Mouse (Mus musculus) heart, embryonic 13.5 days (tissue): ENCODE data around the gene Lyrm7. TPM values are rescaled to one million over a fixed set of nuclear protein-coding genes. Genes with fewer than 3 reads are reported as not detected.

ENCODE experiments used
- ATAC-seq: fragments of 200-750 bp; cut with Nextera tagmentation; 2 replicates; pipeline ENCODE4 v1.8.0; 2017; ENCODE audit warnings: moderate TSS enrichment; ENCODE audit not compliant: insufficient number of reproducible peaks, low FRiP score, low TSS enrichment; ENCODE audit errors: extremely low read depth
- H3K27ac ChIP-seq: fragments of 300-500 bp; sonication (generic); replicated peaks from 2 replicates; pipeline ENCODE4 v1.5.1; 2015; ENCODE audit warnings: moderate library complexity, mild to moderate bottlenecking, inconsistent platforms
- H3K27me3 ChIP-seq: fragments of 300-500 bp; sonication (generic); replicated peaks from 2 replicates; pipeline ENCODE4 v1.6.1; 2015; ENCODE audit warnings: mild to moderate bottlenecking, inconsistent platforms
- H3K36me3 ChIP-seq: fragments of 300-500 bp; sonication (generic); 2 replicates; pipeline ENCODE4 v1.6.1; 2015; ENCODE audit warnings: mild to moderate bottlenecking, inconsistent platforms
- H3K4me1 ChIP-seq: fragments of 300-500 bp; sonication (generic); 2 replicates; pipeline ENCODE4 v1.6.1; 2015; ENCODE audit warnings: inconsistent platforms
- H3K4me2 ChIP-seq: fragments of 300-500 bp; sonication (generic); 2 replicates; pipeline ENCODE4 v1.6.1; 2015; ENCODE audit warnings: inconsistent platforms, mild to moderate bottlenecking, moderate library complexity
- H3K4me3 ChIP-seq: fragments of 300-500 bp; sonication (generic); 2 replicates; pipeline ENCODE4 v1.5.1; 2015; ENCODE audit warnings: moderate library complexity, mild to moderate bottlenecking, inconsistent platforms
- H3K9ac ChIP-seq: fragments of 300-500 bp; sonication (generic); 2 replicates; pipeline ENCODE4 v1.6.1; 2015; ENCODE audit warnings: inconsistent platforms, mild to moderate bottlenecking, moderate library complexity
- H3K9me3 ChIP-seq: fragments of 300-500 bp; sonication (generic); 2 replicates; pipeline ENCODE4 v1.6.1; 2016; ENCODE audit warnings: inconsistent platforms
- WGBS: fragments of 180-500 bp; shearing (Covaris S2); methylation state at CpG from one replicate; pipeline ENCODE4 v1.1.7; 2015; ENCODE audit warnings: mixed read lengths; 5-methylcytosine and 5-hydroxymethylcytosine counted together
- polyA plus RNA-seq: library from polyadenylated mRNA; unstranded; fragments of >200 nt; fragmentation: Nextera tagmentation; extraction: Ambion mirVana; gene quantifications from 2 replicates; pipeline ENCODE4 v1.2.1, GENCODE M21; 2015

Gene Lyrm7
- polyA plus RNA-seq, 1 experiment from 2014 or later, result 12.2 TPM

DNA sequence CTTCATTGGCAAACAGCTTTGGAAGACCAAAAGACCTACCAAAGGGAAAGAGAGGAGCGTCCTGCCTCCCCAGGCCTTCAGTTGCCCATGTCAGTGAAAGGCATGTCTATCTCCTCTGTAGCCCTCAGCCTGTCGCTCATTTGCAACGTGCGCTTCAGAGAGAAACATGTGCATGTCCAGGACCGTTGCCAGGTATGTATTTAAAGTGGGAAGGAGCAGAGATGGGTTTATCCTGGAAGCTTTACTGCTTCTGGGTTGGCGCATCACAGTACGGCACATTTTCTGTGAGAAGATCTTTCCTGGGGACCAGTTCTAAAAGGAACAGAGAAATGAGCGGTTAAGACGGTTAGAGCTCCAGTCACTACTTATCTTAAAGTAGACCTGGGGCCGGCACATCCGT is 19.8 kb downstream of the Lyrm7 start:
- no peak for ATAC-seq
- H3K36me3 ChIP-seq, result peaks cover 8% of the 10 kb centered on the region
- H3K4me3 ChIP-seq, result no peak overlapping the region
- peaks cover 14% of the 10 kb centered on the region for H3K4me1 ChIP-seq
- H3K27me3 ChIP-seq, result no peaks in the 10 kb centered on the region
- H3K9me3 ChIP-seq, result no peaks in the 10 kb centered on the region
- no peak overlapping the region for H3K4me2 ChIP-seq
- no peak overlapping the region for H3K27ac ChIP-seq
- WGBS, result 86% methylated on average over 11 of the region's 11 CpGs
- H3K9ac ChIP-seq, result no peak overlapping the region

DNA sequence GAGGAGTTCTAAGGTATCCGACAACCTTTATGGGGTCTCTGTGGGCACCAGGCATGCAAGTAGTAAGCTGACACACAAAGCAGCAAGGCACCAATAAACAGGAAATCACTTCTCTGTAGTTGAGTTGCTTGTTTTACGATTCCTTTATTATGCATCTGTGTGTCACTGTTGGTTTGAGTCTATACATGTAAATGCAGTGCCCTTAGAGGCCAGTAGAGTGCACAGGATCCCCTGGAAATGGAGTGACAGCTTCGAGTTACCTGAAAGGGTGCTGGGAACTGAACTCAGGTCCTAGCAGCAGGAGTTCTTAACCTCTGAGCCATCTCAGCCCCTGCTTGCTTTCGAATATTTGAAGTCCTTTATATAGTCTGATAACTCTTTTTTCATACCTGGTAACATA is 21.0 kb downstream of the Lyrm7 start:
- no peak overlapping the region for H3K4me3 ChIP-seq
- no peak overlapping the region for H3K9ac ChIP-seq
- 84% methylated on average over 4 of the region's 4 CpGs for WGBS
- peaks cover 8% of the 10 kb centered on the region for H3K36me3 ChIP-seq
- H3K27ac ChIP-seq, result no peak overlapping the region
- no peaks in the 10 kb centered on the region for H3K27me3 ChIP-seq
- no peak overlapping the region for H3K4me2 ChIP-seq
- no peak for ATAC-seq
- H3K4me1 ChIP-seq, result peaks cover 4% of the 10 kb centered on the region; the same call in 1 of the 2 replicates
- no peaks in the 10 kb centered on the region for H3K9me3 ChIP-seq

GRCm38 (mm10) chr11:54836106-54836505 is 24.6 kb downstream of the Lyrm7 start:
- Histone ChIP-seq H3K9ac (no peak overlapping the region), H3K27ac (no peak overlapping the region), H3K9me3 (no peaks in the 10 kb centered on the region), H3K4me3 (no peak overlapping the region), H3K4me2 (no peak overlapping the region), H3K36me3 (peaks cover 8% of the 10 kb centered on the region), H3K4me1 (no peaks in the 10 kb centered on the region), H3K27me3 (no peaks in the 10 kb centered on the region)
- 70% methylated on average over 9 of the region's 9 CpGs for WGBS
- no peak for ATAC-seq

- 56% methylated on average over 2 of the region's 2 CpGs for WGBS
- no peak for ATAC-seq
- peaks cover 2% of the 10 kb centered on the region; the same call in 1 of the 2 replicates for H3K36me3 ChIP-seq
- H3K9ac ChIP-seq, result no peak overlapping the region
- no peak overlapping the region for H3K27ac ChIP-seq
- H3K27me3 ChIP-seq, result no peaks in the 10 kb centered on the region
- no peak overlapping the region for H3K4me3 ChIP-seq
- no peaks in the 10 kb centered on the region for H3K9me3 ChIP-seq
- H3K4me2 ChIP-seq, result no peak overlapping the region
- no peaks in the 10 kb centered on the region for H3K4me1 ChIP-seq
Measured at GRCm38 (mm10) chr11:54834596-54834995, 26.1 kb downstream of the Lyrm7 start.

DNA sequence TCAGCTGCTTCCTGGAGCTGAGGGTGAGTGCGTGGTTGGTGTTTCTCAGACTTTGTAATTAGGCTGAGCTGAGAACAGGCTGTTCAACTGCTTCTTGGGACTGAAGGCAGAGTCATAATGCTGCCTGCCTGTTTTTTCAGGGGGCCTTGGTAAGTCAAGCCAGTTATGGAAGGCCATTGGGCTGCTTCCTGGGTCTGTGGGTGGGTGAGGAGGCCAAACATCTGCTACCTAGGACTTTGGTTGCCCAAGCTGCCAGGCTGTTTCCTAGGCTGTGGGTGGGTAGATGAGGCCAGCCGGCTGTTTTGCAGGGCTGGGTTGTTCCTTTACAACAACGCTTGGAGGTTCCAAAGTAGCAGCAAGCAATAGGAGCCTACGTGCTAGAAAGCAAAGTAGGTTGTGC is 26.9 kb downstream of the Lyrm7 start:
- no peaks in the 10 kb centered on the region for H3K27me3 ChIP-seq
- WGBS, result 83% methylated on average over 4 of the region's 4 CpGs
- no peak overlapping the region for H3K4me2 ChIP-seq
- no peak for ATAC-seq
- H3K36me3 ChIP-seq, result no peaks in the 10 kb centered on the region
- H3K9ac ChIP-seq, result no peak overlapping the region
- no peak overlapping the region for H3K27ac ChIP-seq
- no peaks in the 10 kb centered on the region for H3K4me1 ChIP-seq
- no peak overlapping the region for H3K4me3 ChIP-seq
- no peaks in the 10 kb centered on the region for H3K9me3 ChIP-seq

- peaks cover 4% of the 10 kb centered on the region; the same call in 1 of the 2 replicates for H3K9me3 ChIP-seq
- 0 out of 2 replicates have a peak, but pooled peaks cover 5% of the 10 kb centered on the region for H3K4me1 ChIP-seq
- H3K27ac ChIP-seq, result no peak overlapping the region
- WGBS, result 85% methylated on average over 8 of the region's 8 CpGs
- H3K4me3 ChIP-seq, result no peak overlapping the region
- no peak for ATAC-seq
- no peaks in the 10 kb centered on the region for H3K36me3 ChIP-seq
- no peaks in the 10 kb centered on the region for H3K27me3 ChIP-seq
- no peak overlapping the region for H3K4me2 ChIP-seq
- H3K9ac ChIP-seq, result no peak overlapping the region
Measured at GRCm38 (mm10) chr11:54826819-54827218, 33.9 kb downstream of the Lyrm7 start.

DNA sequence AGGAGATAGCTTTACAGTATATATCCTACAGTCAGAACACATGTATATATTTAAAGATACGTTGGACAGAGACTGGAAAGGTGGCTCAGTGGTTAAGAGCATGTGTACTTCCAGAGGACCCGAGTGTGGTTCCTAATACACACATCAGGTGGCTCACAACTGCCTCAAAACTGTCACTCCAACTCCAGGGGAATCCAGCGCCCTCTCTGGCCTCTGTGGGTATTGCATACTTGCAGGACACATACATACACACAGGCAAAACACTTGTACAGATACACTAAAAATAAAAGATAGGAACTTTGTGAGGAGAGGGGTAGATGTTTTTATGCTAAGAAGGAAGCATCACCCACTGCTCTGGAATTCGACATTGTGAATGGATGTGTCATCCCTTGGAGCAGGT is 34.9 kb downstream of the Lyrm7 start:
- H3K36me3 ChIP-seq, result no peaks in the 10 kb centered on the region
- 0 out of 2 replicates have a peak, but pooled peaks cover 7% of the 10 kb centered on the region for H3K4me1 ChIP-seq
- peaks cover 4% of the 10 kb centered on the region; the same call in 1 of the 2 replicates for H3K9me3 ChIP-seq
- 67% methylated on average over 4 of the region's 4 CpGs for WGBS
- no peaks in the 10 kb centered on the region for H3K27me3 ChIP-seq
- ATAC-seq, result no peak
- no peak overlapping the region for H3K4me2 ChIP-seq
- no peak overlapping the region for H3K9ac ChIP-seq
- no peak overlapping the region for H3K4me3 ChIP-seq
- H3K27ac ChIP-seq, result no peak overlapping the region

DNA sequence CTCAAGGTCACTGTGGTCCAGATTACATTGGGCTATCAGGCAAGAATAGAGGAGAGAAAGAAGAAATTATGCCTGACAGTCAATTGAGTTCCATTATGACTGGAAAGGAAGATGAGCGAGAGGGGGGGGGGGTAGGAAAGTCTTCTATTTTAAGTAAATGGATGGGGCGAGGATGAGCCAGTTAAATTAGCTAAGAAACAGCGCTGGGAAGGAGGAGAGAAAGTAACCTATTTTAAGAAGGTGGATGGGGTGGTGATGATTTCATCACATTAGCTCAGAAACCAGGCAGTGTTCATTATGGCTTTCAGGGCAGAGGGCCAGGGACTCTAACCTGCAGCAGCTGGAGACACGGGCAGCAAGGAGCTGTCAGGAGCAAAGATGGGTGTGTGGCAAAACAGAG is 37.2 kb downstream of the Lyrm7 start:
- ATAC-seq, result no peak
- no peak overlapping the region for H3K4me2 ChIP-seq
- no peaks in the 10 kb centered on the region for H3K27me3 ChIP-seq
- peaks cover 4% of the 10 kb centered on the region; the same call in 1 of the 2 replicates for H3K9me3 ChIP-seq
- no peak overlapping the region for H3K9ac ChIP-seq
- no peaks in the 10 kb centered on the region for H3K36me3 ChIP-seq
- WGBS, result 56% methylated on average over 4 of the region's 4 CpGs
- H3K4me3 ChIP-seq, result no peak overlapping the region
- no peak overlapping the region for H3K27ac ChIP-seq
- H3K4me1 ChIP-seq, result peaks cover 13% of the 10 kb centered on the region; the same call in 1 of the 2 replicates

DNA sequence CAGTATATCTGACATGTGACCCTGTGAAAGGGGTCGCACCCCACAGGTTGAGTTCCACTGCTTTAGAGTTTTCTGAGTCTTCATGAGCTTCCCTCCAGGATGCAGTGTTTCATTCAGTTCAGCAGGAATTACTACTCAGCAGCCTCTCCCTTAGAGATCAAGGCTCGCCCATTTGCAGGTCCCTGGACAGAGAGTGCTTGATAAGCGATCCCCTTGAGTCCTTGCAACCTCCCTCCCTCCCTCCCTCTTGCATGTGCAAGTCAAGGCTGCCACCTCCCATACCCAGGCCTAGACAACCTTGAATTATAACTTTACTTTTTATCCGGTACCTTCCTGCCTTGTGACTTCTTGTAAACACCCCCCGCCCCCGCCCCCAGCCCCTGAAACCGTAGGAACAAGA is 41.2 kb downstream of the Lyrm7 start:
- Histone ChIP-seq H3K36me3 (no peaks in the 10 kb centered on the region), H3K4me2 (no peak overlapping the region), H3K9me3 (no peaks in the 10 kb centered on the region), H3K27ac (no peak overlapping the region), H3K4me1 (peaks cover 13% of the 10 kb centered on the region; the same call in 1 of the 2 replicates), H3K4me3 (no peak overlapping the region), H3K27me3 (no peaks in the 10 kb centered on the region), H3K9ac (no peak overlapping the region)
- ATAC-seq, result no peak
- 75% methylated on average over 7 of the region's 7 CpGs for WGBS

- no peak overlapping the region for H3K4me2 ChIP-seq
- H3K36me3 ChIP-seq, result no peaks in the 10 kb centered on the region
- 62% methylated on average over 4 of the region's 4 CpGs for whole genome bisulfite sequencing
- H3K9me3 ChIP-seq, result no peaks in the 10 kb centered on the region
- no peak overlapping the region for H3K4me3 ChIP-seq
- no peak overlapping the region for H3K27ac ChIP-seq
- H3K4me1 ChIP-seq, result peaks cover 11% of the 10 kb centered on the region; the same call in 1 of the 2 replicates
- ATAC-seq, result no peak
- H3K27me3 ChIP-seq, result no peaks in the 10 kb centered on the region
- H3K9ac ChIP-seq, result no peak overlapping the region
Measured at GRCm38 (mm10) chr11:54817449-54817848, 43.3 kb downstream of the Lyrm7 start.

- no peak overlapping the region for H3K27ac ChIP-seq
- H3K27me3 ChIP-seq, result peaks cover 7% of the 10 kb centered on the region; the same call in 1 of the 2 replicates
- H3K9ac ChIP-seq, result no peak overlapping the region
- H3K36me3 ChIP-seq, result no peaks in the 10 kb centered on the region
- peaks cover 8% of the 10 kb centered on the region; the same call in 1 of the 2 replicates for H3K4me1 ChIP-seq
- no peak overlapping the region for H3K4me2 ChIP-seq
- no peak for ATAC-seq
- H3K4me3 ChIP-seq, result no peak overlapping the region
- no peaks in the 10 kb centered on the region for H3K9me3 ChIP-seq
Measured at GRCm38 (mm10) chr11:54815659-54816058, 45.1 kb downstream of the Lyrm7 start.

DNA sequence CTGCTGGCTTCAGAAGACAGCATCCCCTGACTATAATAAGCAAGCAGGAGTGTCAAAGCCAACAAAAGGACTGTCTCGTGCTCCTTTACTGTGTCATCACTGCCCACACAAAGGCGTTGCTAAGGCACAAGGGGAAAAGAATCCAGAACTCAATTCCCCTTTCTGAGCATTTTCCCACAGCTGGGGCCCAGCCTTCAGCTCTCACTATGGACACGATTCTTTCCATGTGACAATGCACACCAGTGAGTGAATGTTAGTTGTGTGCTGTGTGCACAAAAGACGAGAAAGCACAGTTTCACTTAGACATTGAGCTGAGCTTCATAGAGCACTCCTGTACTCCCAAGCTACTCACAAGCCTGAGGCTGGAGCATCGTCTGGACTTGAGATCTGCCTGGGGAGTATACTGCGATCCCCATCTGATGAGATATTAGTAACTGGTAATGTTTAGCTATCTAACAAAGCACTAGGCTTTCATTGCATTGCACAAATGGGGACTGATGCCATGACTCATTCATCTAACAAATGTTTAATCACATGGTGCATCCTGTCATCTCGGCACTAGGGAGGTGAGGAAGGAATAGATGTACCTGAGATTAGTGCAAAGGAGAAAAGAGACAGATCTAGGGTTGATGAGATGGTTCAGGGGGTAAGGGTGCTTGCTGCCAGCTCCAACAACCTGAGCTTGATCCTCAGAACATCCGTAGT is 47.8 kb downstream of the Lyrm7 start:
- WGBS, result 56% methylated on average over 8 of the region's 8 CpGs
- no peak for ATAC-seq
- no peak overlapping the region for H3K4me3 ChIP-seq
- H3K9me3 ChIP-seq, result no peaks in the 10 kb centered on the region
- no peaks in the 10 kb centered on the region for H3K36me3 ChIP-seq
- no peak overlapping the region for H3K9ac ChIP-seq
- H3K27ac ChIP-seq, result no peak overlapping the region
- peaks cover 15% of the 10 kb centered on the region; the same call in 1 of the 2 replicates for H3K27me3 ChIP-seq
- H3K4me1 ChIP-seq, result 0 out of 2 replicates have a peak, but pooled peaks cover 2% of the 10 kb centered on the region
- no peak overlapping the region for H3K4me2 ChIP-seq
